Mouse (Mus musculus): Measurements from ENCODE around the gene Gm28374.

DNA sequence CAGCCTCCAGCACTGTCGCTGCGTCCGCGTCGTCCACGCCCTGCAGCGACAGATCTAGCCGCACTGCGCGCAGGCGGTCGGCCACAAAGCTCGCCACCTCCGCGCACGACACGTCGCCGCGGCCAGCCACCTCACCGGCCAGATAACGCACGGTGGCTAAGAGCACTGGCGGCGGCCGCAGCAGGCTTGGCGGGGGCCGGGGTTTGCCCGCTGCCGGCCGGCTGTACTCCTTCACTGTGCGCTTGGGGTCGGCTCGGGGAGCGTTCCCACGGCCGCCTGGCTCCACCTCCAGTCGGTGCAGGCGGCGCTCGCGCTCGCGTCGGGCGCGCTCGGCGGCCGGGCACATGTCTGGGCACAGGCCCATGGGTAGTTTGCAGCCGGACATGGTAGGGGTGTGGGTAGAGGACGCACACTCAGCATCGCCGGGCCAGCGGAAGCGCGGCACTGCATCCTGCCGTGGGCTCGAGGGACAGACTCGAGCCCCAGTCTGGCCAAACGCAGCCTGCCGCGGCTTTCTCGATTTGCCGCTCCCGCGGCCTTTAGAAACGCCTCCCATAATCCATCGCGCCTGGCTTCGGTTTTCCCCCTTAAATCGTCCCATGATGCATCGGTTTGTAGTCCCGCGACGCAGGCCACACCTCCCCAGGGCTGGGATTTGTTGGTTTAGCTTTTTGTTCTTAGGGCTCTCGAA is 36.1 kb upstream of the Gm28374 start, which contains the start of gene Sac3d1:
- peak in 1 of 2 experiments; percentile 3; a peak in 1 of 4 replicates for TF ChIP-seq CTCF (conservative IDR thresholded peaks at IDR 0.05 in 1 of 2, IDR thresholded peaks at IDR 0.05 in 1 of 2; ENCODE audit: low read depth in 2 of 2, low read length in 2 of 2)
- TF ChIP-seq TCF12 (IDR thresholded peaks at IDR 0.05; ENCODE audit: low read depth, low read length) = peak; percentile 84
- no peak; the same call in 1 of the 2 replicates for TF ChIP-seq GABPA (IDR thresholded peaks at IDR 0.05; ENCODE audit: insufficient replicate concordance, low read depth, low read length)
- peak; percentile 87; the same call in 1 of the 2 replicates for TF ChIP-seq KAT2A (IDR thresholded peaks at IDR 0.05; ENCODE audit: insufficient replicate concordance, low read length)
- peak; percentile 82 for TF ChIP-seq MAX (IDR thresholded peaks at IDR 0.05; ENCODE audit: low read length)
- TF ChIP-seq HCFC1 (IDR thresholded peaks at IDR 0.05; ENCODE audit: low read depth, low read length) = peak; percentile 88
- TF ChIP-seq EP300 (IDR thresholded peaks at IDR 0.05; ENCODE audit: low read length) = no peak; the same call in 1 of the 2 replicates
- no peak for TF ChIP-seq CHD2 (IDR thresholded peaks at IDR 0.05; ENCODE audit: low read length)
- peak; percentile 92 for TF ChIP-seq POLR2AphosphoS2 (IDR thresholded peaks at IDR 0.05; ENCODE audit: low read depth, low read length)
- TF ChIP-seq ELF1 (IDR thresholded peaks at IDR 0.05; ENCODE audit: low read depth, low read length) = peak; percentile 66

Data from CH12.LX (cell line).